Mouse (Mus musculus) hindbrain, embryonic 16.5 days (tissue): ENCODE measurements around the gene Fam102a. TPM values are rescaled to one million over a fixed set of nuclear protein-coding genes. Genes with fewer than 3 reads are reported as not detected.

Experiments used
- ATAC-seq: fragments of 200-750 bp; cut with Nextera tagmentation; 2 replicates; pipeline ENCODE4 v1.8.0; 2017; ENCODE audit warnings: moderate TSS enrichment, moderate library complexity
- H3K27ac ChIP-seq: fragments of 300-500 bp; sonication (generic); 2 replicates; pipeline ENCODE4 v1.5.1; 2014; ENCODE audit warnings: low read depth, mild to moderate bottlenecking, control low read depth, low read length, moderate library complexity
- H3K27me3 ChIP-seq: fragments of 300-500 bp; sonication (generic); replicated peaks from 2 replicates; pipeline ENCODE4 v1.6.1; 2014; ENCODE audit warnings: low read length; ENCODE audit not compliant: control insufficient read depth, insufficient read depth
- H3K36me3 ChIP-seq: fragments of 300-500 bp; sonication (generic); 2 replicates; pipeline ENCODE4 v1.6.1; 2014; ENCODE audit warnings: mild to moderate bottlenecking, low read length, moderate library complexity, mixed read lengths; ENCODE audit not compliant: control insufficient read depth, insufficient read depth
- H3K4me1 ChIP-seq: fragments of 300-500 bp; sonication (generic); 2 replicates; pipeline ENCODE4 v1.6.1; 2014; ENCODE audit warnings: low read depth, low read length; ENCODE audit not compliant: control insufficient read depth, insufficient read depth
- H3K4me2 ChIP-seq: fragments of 300-500 bp; sonication (generic); 2 replicates; pipeline ENCODE4 v1.6.1; 2014; ENCODE audit warnings: mild to moderate bottlenecking, low read length, control low read depth, moderate library complexity
- H3K4me3 ChIP-seq: fragments of 300-500 bp; sonication (generic); 2 replicates; pipeline ENCODE4 v1.5.1; 2014; ENCODE audit warnings: mild to moderate bottlenecking, low read length, control low read depth, moderate library complexity
- H3K9ac ChIP-seq: fragments of 300-500 bp; sonication (generic); 2 replicates; pipeline ENCODE4 v1.6.1; 2014; ENCODE audit warnings: low read depth, mild to moderate bottlenecking, control low read depth, low read length, moderate library complexity
- H3K9me3 ChIP-seq: fragments of 300-500 bp; sonication (generic); 2 replicates; pipeline ENCODE4 v1.6.1; 2014; ENCODE audit warnings: mild to moderate bottlenecking, low read length, moderate library complexity; ENCODE audit not compliant: control insufficient read depth
- WGBS: fragments of 180-500 bp; shearing (Covaris S2); extraction: QIAGEN DNeasy Blood & Tissue Kit; methylation state at CpG from one replicate; pipeline ENCODE4 v1.1.7; 2014; 5-methylcytosine and 5-hydroxymethylcytosine counted together
- polyA plus RNA-seq: library from polyadenylated mRNA; unstranded; fragments of >200 nt; fragmentation: Nextera tagmentation; extraction: Ambion mirVana; gene quantifications from 2 replicates; pipeline ENCODE4 v1.2.1, GENCODE M21; 2015

The Fam102a gene
- polyA plus RNA-seq, 1 experiment from 2014 or later: 7.3 TPM

DNA sequence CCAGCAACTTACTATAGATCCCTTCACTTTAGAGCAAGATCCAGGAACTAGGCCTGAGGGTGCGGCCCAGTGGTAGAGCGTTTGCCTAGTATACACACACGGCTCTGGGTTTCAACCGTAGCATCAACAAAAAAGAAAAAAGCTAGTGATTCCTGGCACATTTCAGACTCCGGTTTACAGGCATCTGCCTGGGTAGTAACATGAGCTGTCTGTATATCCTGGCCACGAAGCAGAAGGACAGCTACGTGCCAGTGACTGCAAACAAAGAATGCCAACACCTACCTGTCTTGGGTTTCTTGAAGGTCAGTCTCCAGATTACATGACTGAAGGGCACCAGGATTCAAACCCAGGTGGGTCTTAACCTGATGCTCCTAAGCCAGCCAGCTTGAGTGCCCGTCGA, 14.0 kb downstream of the Fam102a start:
- Histone ChIP-seq H3K9me3 (no peaks in the 10 kb centered on the region), H3K27ac (no peak overlapping the region), H3K4me1 (peaks cover 5% of the 10 kb centered on the region; the same call in 1 of the 2 replicates), H3K9ac (no peak overlapping the region), H3K36me3 (no peaks in the 10 kb centered on the region), H3K4me2 (no peak overlapping the region), H3K4me3 (no peak overlapping the region), H3K27me3 (no peaks in the 10 kb centered on the region)
- ATAC-seq: no peak
- WGBS: 89% methylated on average over 9 of the region's 9 CpGs

- WGBS: 56% methylated on average over 6 of the region's 6 CpGs
- ATAC-seq: no peak
- no peak overlapping the region for H3K4me3 ChIP-seq
- no peak overlapping the region for H3K9ac ChIP-seq
- no peak overlapping the region for H3K4me2 ChIP-seq
- no peaks in the 10 kb centered on the region for H3K27me3 ChIP-seq
- H3K4me1 ChIP-seq: peaks cover 5% of the 10 kb centered on the region; the same call in 1 of the 2 replicates
- H3K9me3 ChIP-seq: no peaks in the 10 kb centered on the region
- H3K27ac ChIP-seq: no peak overlapping the region
- H3K36me3 ChIP-seq: no peaks in the 10 kb centered on the region
These were observed 14.6 kb downstream of the Fam102a start for GRCm38 (mm10) chr2:32549764-32550163.

DNA sequence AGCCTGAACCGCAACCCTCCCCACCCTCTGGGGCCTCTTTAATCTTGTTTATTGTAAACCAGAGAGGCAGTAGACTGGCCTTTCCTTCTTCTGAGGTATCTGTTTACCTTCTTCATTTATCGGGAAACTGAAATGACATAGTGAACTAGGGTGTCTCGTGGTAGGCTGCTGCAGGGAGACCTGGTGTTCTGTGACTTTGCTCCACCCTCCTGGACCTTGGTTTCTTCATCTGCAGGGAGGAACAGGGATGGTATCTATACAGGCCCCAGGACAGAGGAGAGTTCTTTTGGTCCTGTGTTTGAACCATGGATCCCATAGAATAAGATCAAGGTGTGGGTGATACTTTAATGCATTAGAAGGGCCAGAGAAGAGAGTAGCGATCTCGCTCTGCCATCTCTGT, 16.1 kb downstream of the Fam102a start:
- Histone ChIP-seq H3K4me3 (no peak overlapping the region), H3K9me3 (no peaks in the 10 kb centered on the region), H3K27me3 (no peaks in the 10 kb centered on the region), H3K27ac (no peak overlapping the region), H3K4me2 (no peak overlapping the region), H3K4me1 (peaks cover 6% of the 10 kb centered on the region; the same call in 1 of the 2 replicates), H3K9ac (no peak overlapping the region), H3K36me3 (no peaks in the 10 kb centered on the region)
- 88% methylated on average over 5 of the region's 5 CpGs for WGBS
- no peak for ATAC-seq

DNA sequence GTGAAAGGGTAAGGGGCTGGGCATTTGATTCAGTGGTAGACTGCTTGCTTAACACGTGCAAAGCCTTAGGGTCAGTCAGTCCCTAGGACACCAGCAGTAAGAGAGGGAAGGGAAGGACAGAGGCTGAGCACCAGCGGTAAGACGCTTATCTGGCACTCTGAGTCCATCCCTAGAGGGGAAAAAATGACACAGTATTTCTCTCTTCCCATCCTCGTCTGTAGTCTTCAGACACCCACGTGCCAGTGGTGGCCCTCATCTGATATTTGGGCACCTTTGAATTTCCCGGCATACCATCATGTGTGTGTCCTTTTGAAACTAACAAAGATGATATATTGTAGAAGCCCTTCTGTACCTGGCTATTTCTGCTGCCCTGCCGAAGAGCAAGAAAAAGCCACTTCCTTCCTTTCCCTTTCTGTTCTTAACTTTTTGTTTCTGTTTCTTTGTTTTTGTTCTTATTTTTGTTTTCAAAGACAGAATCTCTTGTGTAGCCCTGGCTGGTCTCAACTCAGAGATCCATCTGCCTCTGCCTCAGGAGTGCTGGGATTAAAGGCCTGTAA, 18.5 kb downstream of the Fam102a start:
- Histone ChIP-seq H3K27ac (no peak overlapping the region), H3K4me3 (no peak overlapping the region), H3K4me2 (no peak overlapping the region), H3K4me1 (peaks cover 17% of the 10 kb centered on the region), H3K9me3 (no peaks in the 10 kb centered on the region), H3K27me3 (no peaks in the 10 kb centered on the region), H3K36me3 (no peaks in the 10 kb centered on the region), H3K9ac (no peak overlapping the region)
- ATAC-seq: no peak
- WGBS: 74% methylated on average over 7 of the region's 7 CpGs

GRCm38 (mm10) chr2:32555484-32555883, 20.4 kb downstream of the Fam102a start:
- no peak for ATAC-seq
- Histone ChIP-seq H3K36me3 (no peaks in the 10 kb centered on the region), H3K4me1 (peaks cover 12% of the 10 kb centered on the region), H3K4me2 (no peak overlapping the region), H3K9me3 (no peaks in the 10 kb centered on the region), H3K27me3 (no peaks in the 10 kb centered on the region), H3K27ac (no peak overlapping the region), H3K9ac (no peak overlapping the region), H3K4me3 (no peak overlapping the region)
- WGBS: 28% methylated on average over 4 of the region's 4 CpGs

DNA sequence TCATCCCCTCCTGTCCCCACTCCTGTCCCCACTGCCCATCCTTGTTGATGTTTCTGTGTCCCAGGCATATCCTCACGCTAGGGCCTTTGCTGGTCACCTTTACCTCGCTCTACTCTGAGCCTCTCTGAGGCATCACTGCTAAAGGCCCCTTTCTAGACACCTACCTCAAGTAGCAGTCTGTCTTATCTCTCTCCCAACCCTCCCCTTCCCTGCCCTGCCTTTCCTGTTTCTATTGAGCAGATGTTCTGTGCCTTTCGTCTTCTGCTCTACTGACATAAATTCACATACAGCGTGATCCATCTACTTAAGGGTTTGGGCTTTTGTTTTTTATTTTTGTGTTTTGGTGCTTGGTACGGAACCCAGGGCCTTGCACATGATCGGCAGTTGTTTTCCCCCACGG, 20.9 kb downstream of the Fam102a start:
- WGBS: 70% methylated on average over 7 of the region's 7 CpGs

GRCm38 (mm10) chr2:32559570-32559969, 24.4 kb downstream of the Fam102a start:
- Histone ChIP-seq H3K36me3 (peaks cover 15% of the 10 kb centered on the region), H3K27me3 (no peaks in the 10 kb centered on the region), H3K27ac (peak overlapping the region; percentile 3; the same call in 1 of the 2 replicates), H3K9me3 (no peaks in the 10 kb centered on the region), H3K9ac (no peak overlapping the region), H3K4me3 (no peak overlapping the region), H3K4me2 (no peak overlapping the region), H3K4me1 (peaks cover 12% of the 10 kb centered on the region)
- WGBS: 14% methylated on average over 5 of the region's 5 CpGs
- ATAC-seq: peak; percentile 83

More for the DNA sequence above, 20.9 kb downstream of the Fam102a start:
- H3K27ac ChIP-seq: no peak overlapping the region
- H3K36me3 ChIP-seq: no peaks in the 10 kb centered on the region
- ATAC-seq: no peak
- H3K9me3 ChIP-seq: no peaks in the 10 kb centered on the region
- H3K9ac ChIP-seq: 0 out of 2 replicates have a peak overlapping the region, but pooled peaks have one; percentile 13
- H3K4me3 ChIP-seq: no peak overlapping the region
- H3K4me1 ChIP-seq: peaks cover 12% of the 10 kb centered on the region
- no peak overlapping the region for H3K4me2 ChIP-seq
- H3K27me3 ChIP-seq: no peaks in the 10 kb centered on the region

GRCm38 (mm10) chr2:32566536-32567063, 31.5 kb downstream of the Fam102a start:
- H3K4me3 ChIP-seq: no peak overlapping the region
- no peak for ATAC-seq
- H3K9ac ChIP-seq: no peak overlapping the region
- no peak overlapping the region for H3K4me2 ChIP-seq
- H3K36me3 ChIP-seq: peaks cover 37% of the 10 kb centered on the region
- peaks cover 4% of the 10 kb centered on the region for H3K4me1 ChIP-seq
- H3K27ac ChIP-seq: no peak overlapping the region
- H3K9me3 ChIP-seq: no peaks in the 10 kb centered on the region
- 46% methylated on average over 4 of the region's 4 CpGs for WGBS
- H3K27me3 ChIP-seq: no peaks in the 10 kb centered on the region

- Histone ChIP-seq H3K9ac (no peak overlapping the region), H3K27ac (no peak overlapping the region), H3K4me2 (no peak overlapping the region), H3K4me3 (no peak overlapping the region), H3K9me3 (no peaks in the 10 kb centered on the region), H3K4me1 (peaks cover 11% of the 10 kb centered on the region), H3K36me3 (peaks cover 37% of the 10 kb centered on the region), H3K27me3 (no peaks in the 10 kb centered on the region)
- WGBS: 54% methylated on average over 5 of the region's 5 CpGs
- ATAC-seq: no peak
These were observed 33.0 kb downstream of the Fam102a start for GRCm38 (mm10) chr2:32568149-32568548.
